Mouse (Mus musculus): ENCODE measurements around the gene Olfr1248.
"Not testable (repeated sequence)": the region's sequence is repeated elsewhere in the genome, so short reads cannot be mapped to it uniquely, and the experiment has no call there.

Olfr1248 gene

DNA sequence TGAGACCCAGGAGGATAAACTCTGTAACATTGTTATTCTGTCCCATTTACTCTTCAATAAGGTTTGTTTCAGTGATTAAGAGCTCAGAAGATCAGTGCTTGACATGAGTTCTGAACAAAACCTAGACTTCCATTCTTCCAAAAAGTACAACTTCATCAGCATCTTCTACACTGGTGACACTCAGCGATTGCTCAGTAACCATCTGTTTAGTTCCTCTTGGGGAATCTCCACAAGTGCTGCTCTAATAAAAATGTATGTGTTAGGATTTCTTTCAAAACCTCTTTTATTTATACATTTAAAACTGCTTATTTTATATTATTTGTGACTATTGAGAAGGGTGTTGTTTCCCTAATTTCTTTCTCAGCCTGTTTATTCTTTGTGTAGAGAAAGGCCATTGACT, at the start of gene Olfr1248:
TSS of gene Olfr1248 (minus strand) at position 101 of the 400 bp plus-strand sequence.
- DNase-seq: not testable (repeated sequence)

GRCm38 (mm10) chr2:89661367-89661766, 43.3 kb upstream of the Olfr1248 start, which contains the start of gene Olfr1250:
Gene Olfr1250, minus strand, starts transcription at chr2:89661467.
- DNase-seq: no peak

- no peak for DNase-seq
Measured at GRCm38 (mm10) chr2:89634883-89635282, 16.8 kb upstream of the Olfr1248 start, which contains the start of gene Olfr1249. Gene Olfr1249, minus strand, starts transcription at chr2:89634983.

DNA sequence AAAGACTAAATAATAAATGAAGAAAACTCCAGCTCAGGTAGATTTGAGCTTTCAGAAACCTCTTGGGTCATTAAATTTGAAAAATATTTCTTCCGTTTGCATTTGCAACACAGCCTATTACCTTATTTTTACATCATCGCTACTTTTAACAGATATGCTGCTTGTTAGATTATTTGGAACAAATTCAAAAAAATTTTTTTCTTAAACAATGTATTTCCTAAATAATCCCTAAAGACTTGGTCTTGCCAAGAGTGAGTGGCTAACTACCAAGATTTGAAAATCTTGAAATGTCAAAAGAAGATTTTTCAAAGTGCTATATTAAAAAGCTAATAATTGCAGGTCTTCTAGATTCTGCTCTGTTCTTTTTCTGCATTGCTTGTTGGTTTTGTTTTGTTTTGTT, 4.0 kb downstream of the Olfr1248 start, which contains the start of gene Olfr1247:
TSS of gene Olfr1247 (minus strand) at position 101 of the 400 bp plus-strand sequence.
- no peak for DNase-seq

DNA sequence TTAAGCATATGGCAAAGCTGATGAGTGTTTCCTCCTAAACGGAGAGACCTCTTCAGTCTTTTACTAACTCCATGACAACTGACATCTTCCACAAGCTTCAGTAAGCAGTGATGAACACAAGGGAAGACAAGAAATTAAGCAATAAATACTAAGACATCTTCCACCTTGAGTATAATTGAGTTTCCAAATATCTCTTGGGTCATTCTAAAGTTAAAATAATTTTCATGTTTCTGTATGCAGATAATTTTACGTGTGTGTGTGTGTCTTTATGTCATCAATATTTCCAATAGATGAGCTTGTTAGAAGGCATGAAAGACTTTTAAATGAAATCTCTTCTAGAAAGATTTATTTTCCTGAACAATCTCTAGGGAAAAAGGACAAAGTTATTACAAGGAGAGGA, 25.0 kb downstream of the Olfr1248 start, which contains the start of gene Olfr1246:
TSS of gene Olfr1246 (minus strand) at position 101 of the 400 bp plus-strand sequence.
- no peak for DNase-seq

- DNase-seq: no peak
Measured at GRCm38 (mm10) chr2:89578347-89578746, 39.7 kb downstream of the Olfr1248 start, which contains the start of gene Olfr1245. Gene Olfr1245, minus strand, starts transcription at chr2:89578447.

Data from retina, postnatal 1 day (tissue).